Mouse (Mus musculus) kidney, adult 18-20 months (tissue): ENCODE data around the gene Rnf185.
A peak's percentile ranks its signal among the peaks of the same experiment; 100 is the strongest.

ENCODE experiments used
- DNase-seq: peaks from one replicate; pipeline ENCODE4 v3.0.0; 2021

Gene Rnf185

DNA sequence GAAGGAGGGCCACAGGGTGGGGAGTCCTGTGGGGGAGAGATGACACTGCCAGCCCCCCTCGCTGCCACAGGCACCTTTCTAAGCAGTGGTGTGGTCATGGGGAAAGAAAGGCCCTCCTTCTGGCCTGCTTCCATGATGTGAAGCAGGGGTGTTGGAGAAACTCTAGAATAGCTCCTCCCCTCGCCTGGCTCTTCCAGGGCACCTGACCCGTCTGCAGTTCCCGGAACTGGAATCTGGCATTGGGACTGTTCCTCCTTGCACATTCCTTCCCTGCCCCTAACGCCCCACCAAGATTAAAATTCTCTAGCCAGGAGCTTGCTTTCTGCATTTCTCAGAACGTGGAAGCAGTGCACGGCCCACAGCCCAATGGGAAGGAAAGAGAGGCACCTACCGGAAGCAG, 59.6 kb downstream of the Rnf185 start:
- DNase-seq: peak; percentile 29

DNA sequence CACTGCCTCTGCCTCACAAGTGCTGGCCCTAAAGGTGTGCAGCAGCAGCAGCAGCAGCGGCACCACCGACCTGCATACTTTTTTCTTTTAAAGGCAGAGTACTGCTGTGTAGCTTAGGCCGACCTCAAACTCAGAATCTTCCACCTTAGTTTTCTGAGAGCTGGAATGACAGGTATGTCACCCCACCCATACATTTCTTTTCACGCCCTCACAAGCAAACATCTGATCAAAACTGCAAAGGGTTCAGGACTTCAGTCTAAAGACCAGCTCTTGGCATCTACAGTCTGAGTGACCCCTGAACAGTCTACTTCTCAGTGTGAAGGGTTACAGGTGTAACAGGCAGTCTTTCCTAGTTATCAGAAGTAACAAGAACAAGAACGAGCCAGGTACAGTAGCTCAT, 61.4 kb downstream of the Rnf185 start:
- DNase-seq: no peak

DNA sequence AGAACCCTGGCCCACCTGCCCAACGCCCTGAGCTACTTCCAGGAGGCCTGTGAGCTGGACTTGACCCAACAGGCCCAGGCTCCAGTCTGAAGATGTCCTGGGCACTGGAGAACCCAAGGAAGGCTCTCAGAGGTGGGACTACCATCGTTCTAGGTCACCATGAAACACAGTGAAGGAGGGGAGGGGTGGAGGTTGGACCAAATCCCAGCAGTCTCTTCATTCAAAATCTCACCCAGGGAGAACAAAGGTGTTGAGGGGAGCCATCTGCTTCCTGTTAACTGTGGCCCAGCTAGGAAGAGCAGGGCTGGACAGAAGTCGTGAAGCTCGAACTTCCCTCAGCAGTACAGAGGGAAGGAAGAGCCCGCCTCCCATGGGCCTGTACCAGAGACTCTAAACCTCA, 62.2 kb downstream of the Rnf185 start:
- DNase-seq: no peak

DNA sequence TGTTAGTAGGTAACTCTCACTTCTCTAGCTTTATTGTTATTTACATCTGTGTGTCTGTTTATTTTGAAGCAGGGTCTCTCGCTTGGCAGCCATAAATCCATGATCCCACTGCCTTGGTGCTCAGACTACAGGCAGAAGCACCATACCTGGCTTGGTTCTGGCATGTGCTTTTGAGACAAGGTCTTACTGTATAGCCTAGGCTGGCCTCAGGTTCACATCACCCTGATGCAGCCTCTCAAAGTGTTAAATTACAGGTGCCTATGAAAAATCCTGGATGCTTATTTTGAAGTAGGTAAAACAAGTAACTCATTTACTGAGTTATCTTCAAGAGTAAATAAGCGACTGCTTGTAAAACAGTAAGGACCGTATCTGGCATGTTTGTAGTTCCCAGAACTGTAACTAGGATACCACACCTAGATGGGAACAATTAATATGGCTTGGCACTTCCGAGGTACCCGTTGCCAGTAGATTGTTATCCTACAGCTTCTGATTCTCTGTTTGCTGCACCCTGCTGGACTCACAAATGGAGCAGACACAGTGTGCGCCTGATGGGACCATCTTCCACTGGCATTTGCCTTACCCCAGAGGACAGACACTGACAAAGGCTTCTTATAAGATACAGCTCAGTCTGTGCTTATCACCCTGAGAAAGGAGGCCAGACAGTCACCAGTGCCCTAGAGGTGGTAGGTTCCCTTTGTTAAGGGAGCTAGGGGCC, 64.5 kb downstream of the Rnf185 start:
- no peak for DNase-seq

DNA sequence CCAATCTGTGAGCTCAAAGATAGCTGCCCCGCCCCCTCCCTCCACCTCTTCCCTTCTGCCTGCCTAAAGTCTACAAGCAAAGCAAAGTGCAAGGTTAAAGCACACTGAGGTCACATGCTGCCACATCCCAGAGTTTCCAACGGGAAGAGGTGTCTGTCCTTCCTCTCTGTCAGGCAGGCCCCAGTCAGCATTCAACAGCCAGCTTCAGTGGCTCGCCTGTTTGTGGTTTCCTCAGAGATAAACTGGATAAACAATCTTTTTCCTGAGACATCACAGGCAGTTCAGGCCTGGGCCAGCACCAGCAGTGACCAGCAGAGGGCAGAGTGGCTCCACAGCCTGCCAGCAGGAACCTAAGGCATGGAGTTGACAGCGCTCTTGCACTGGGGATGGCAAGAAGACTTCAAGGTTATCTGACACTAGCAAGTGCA, 65.2 kb downstream of the Rnf185 start:
- peak; percentile 91 for DNase-seq

DNA sequence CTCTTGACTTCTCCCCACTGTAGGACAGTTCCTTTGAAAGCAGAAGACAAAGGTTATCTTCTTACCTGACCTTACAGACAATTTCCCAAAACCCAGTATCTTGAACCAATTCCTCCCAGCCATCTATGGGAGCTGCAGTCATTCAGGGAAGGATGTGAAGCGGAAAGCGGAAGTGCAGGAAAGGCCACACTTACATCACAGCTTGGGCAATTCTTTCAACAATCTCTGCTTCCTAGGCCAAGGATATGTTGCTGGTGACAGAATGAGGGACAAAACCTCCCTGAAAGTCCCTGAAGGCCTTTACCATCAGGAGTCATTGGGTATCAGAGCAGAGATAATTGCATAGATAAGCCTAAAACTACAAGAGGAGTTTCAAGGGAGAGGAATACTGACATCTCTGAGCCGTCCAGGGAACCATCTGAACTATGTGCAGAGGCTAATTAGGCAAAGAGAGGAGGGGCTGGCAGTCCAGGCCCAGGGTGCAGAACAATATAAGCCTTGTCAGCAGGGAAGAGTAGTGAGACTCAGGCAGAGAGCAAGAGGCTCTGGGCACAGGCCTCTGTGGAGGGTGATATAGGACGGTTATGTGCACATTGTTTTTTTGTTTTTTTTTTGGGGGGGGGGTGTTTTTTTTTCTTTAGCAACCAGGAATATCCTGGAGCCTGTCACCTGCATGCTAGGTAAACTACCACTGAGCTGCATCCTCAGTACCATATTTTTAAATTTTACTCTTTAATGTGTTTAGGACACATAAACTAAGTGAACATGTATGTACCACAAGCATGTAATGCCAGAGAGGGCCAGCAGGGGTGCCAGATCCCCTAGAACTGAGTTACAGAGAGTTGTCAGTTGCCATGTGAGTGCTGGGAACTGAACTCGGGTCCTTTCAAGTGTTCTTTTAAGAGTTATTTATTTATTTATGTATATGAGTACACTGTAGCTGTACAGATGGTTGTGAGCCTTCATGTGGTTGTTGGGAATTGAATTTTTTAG, 69.3 kb downstream of the Rnf185 start:
- no peak for DNase-seq

DNA sequence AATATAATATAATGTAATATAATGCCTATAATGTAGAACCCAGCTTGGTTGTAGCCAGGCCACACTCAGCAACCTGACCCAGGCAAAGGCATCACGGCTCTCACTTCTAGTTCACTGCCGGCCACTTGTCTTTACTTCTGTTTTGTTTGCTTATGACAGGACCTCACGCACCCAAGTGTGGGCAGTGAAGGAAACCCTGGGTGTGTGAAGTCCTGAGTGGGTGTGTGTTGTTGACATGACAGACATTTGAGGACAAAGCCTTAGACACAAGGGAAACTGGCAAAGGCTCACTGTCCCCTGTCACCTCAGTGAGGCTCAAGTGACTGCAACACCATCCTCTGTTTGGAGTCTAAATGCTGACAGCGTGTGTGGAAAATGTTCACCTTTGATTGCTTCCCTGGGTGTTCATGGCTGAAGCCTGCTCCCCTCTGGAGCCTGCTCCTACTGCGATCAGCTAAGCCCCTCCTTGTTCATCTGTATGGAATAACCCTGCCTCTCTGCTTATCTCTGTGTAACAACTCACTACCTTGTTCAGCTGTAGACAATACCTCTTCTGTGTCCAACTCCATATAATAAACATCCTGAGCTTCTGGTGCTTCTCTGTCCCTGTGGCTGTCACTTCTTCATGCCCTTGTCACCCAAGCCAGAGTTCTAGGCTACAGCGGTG, 70.9 kb downstream of the Rnf185 start:
- DNase-seq: no peak

DNA sequence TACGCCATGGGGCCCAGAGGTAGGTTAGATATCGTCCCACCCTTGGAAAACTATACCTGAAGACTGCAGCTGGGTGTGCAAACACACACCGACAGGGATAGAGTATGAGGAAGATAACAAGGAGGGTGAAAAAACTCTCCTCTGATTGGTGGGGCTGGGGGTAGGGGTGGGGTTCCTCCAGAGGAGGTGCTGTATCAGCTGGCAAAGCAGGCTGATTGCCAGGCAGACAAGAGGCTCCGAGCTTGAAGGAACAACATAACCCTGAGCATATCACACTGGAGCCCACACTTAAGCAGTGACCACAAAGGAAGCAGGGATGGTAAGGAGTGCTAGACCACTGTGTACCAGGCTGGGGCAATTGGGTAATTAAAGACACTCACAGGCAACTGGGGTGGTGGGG, 72.7 kb downstream of the Rnf185 start:
- DNase-seq: no peak

DNA sequence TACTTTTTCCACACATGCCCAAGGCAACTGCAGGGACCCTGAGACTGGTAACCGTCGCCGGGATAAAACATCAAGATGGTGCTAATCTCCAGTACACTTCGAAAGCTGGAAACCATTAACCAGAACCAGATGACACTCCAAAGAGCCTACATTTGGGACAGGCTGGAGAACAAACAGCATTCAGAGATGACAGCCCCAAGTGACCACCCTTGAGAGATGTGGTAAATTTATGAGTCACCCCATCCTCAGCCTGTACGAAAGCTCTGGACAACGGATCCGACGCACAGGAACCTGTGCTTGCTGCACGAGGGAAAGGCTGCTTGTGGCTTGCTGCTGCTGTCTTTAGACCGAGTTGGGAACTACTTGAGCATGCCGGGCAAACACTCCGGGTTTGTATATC, 77.4 kb downstream of the Rnf185 start:
- no peak for DNase-seq

DNA sequence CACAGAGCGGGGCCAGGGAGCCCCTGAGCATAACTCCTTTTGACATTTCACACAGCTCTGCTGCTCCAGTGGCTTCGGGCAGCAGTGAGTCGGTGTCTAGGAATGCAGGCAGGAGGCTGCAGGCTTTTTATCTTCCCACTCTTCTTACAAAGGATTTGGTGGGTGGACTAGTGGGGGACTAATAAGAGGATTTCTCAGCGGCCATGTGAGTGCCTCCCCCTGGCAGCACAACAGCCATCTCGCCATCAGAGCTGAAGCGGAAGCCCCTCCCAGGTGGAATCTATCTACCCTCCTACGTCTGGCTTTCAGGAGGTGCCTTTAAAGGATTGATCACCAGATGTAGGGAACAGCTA, 77.9 kb downstream of the Rnf185 start:
- DNase-seq: no peak

DNA sequence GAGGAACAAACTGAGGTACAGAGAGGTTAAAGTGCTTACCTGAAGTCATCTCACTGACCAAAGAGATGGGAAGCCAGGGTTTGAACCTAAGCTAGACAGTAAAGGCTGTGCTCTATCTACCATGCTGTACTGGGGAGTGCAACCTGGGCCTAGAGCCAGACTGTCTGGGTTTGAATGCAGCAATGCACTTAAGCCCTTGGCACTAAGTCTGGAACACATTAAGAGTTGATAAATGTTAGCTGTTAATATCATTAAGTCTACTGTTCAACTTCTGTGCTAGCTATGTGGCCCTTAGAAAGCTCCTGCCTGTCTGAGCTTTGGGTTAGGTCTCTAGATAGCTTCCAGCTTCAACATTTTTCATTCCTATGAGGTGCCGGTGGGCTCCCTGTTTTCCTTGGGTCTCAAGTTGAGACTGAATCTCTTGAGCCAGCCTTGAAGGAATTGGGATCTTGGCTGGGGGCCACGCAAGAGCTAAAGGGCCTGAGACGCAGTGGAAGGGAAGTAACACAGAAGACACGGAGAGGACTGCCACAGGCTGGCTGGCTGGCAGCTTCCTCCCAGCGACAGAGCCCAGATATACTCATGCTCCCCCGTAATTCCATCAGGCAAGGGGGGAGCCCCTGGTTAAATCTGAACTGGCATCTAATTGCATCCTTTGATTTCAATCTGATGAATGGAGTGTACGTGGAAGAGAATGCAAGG, 78.4 kb downstream of the Rnf185 start:
- no peak for DNase-seq

DNA sequence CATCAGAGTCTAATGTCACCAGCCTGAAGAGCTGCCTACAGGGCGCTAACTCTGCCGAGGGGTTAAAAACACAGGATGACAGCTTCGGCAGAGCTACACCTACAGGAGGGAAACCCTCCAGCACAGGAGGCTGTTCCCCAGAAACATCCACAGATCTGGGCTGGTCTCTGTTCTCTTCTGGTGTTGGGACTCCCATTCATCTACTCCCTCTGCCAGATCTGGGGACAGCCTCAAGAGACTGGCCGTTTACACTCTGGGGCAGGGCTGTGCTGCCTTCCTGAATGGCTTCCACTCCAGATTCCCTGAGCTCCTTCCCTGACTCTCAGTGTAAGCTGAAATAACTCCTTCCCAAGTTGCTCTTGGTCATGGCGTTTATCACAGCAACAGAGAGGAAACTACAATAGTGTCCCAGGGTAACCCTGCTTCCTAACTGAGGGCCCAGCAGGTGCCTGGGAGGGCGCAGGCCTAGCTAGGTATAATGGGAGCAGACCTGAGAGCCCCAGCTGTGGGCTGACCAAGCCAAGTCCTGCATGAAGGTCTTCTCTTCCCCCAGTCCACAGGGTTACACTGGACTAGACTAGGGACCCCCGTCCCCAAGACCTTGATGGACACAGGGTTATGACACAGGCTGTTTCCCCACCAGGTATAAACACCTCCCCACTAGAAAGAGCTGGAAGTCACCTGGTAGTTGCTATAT, 80.4 kb downstream of the Rnf185 start:
- no peak for DNase-seq

DNA sequence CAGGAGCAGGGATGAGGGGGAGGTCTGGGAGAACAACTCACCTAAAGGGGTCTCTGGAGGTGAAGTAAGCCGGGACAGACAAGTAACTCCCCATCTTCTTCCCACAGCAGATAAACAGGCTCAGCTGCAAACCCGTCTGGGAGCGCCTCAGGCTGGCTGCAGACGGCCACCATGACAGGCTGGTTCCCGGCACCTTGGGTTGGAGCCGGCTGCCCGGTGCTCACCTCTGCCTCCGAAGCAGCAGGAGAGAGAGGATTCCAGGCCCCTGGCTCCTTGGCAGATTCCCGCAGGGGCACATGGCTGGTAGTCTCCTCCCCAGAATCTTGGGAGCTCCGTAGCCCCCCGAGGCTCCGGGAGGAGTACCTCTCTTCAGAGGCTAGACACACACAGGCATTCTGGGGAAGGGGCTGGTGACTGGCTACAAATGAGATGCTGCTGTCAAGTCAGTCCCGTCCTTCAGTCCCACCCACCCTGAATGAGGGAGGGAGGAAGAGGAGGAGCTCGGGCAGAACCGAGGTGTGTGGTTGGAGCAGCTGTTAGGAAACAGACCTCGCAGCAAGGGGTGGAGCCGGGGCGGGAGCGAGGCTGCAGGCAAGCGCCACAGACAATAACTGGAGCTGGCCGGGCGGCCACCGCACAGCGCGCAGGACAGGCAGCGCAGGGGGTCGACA, 81.1 kb downstream of the Rnf185 start:
- DNase-seq: peak; percentile 79

DNA sequence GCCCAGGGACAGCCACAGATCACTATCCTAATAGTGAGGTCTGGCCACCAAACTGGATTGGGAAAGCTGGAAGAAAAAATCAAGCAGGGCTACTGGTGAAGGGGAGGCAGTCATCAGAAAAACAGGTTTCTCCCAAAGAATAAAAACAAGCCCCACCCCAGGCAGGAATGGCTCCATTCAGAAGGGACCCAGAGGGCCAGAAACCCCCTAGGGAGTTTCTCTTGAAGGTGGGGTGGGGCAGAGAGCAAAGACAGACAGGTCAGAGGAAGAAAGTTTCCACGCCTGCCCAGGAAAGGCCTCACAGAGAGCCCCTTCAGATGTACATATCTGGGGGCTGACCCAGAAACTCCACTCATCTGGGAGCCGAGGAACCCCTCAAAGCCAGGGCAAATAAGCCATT, 82.0 kb downstream of the Rnf185 start:
- DNase-seq: no peak

DNA sequence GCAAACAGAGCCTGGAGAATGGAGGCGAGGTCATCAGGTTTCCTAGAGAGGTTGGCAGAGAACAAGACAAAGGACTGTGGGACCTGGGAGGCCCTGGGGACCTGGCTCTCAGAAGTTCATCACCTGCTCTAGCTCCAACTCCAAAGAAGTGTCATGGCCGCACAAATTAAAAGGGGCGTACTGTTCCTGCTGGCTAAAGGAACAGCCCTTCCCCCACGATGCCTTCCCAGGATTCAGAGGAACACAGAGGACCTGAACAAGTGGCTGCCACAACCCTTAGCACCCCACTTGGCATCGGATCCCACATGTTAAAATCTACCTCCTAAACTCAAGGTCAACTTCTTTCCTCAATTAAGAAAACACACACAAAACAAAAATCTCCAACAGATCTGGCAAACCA, 82.7 kb downstream of the Rnf185 start:
- no peak for DNase-seq

DNA sequence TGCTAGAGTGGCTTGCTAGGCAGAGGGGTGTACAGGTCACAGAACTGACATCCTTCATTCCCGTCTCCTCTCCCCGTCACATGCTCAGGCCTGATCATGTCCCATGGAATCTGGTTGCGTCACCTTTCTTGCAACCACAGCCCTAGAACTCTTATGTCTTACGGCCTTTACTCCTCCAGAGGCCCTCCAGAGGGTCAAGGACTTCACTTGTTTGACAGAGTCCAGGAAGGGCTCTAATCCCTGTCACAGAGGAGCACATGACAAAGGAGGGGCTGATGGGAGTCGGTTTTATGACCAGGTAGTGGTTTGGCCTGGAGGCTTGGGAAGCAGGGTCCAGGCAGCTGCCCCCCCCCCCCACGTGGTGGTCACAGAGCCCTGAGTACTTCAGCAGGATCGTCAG, 83.2 kb downstream of the Rnf185 start:
- no peak for DNase-seq

DNA sequence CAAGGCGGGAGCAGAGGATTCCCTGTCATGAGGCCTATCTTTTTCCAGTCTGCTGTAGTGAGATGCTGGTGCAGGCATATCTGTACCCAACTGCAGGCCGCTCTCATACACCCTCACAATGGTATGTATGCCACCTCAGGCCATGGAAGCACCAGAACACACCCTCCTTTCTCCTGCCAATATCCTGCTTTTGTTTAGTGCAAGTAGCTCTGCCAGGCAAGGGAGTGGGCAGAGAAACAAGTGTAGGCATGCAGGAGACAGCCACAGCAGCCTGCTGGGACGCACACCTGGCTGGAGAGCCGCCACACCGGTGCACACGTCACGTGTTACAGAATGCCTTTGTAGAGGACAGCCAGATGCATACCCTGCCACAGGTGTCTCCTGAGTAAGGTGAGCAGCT, 85.8 kb downstream of the Rnf185 start:
- DNase-seq: no peak
